Mouse (Mus musculus): ENCODE measurements at regions not wholly inside any gene's neighbourhood (a gene's known extent, or its start where the extent isn't known, plus 50 kb on each side); places are given as distances from the start of the nearest gene placed in this dataset.
A peak's percentile ranks its signal among the peaks of the same experiment; 100 is the strongest.

DNA sequence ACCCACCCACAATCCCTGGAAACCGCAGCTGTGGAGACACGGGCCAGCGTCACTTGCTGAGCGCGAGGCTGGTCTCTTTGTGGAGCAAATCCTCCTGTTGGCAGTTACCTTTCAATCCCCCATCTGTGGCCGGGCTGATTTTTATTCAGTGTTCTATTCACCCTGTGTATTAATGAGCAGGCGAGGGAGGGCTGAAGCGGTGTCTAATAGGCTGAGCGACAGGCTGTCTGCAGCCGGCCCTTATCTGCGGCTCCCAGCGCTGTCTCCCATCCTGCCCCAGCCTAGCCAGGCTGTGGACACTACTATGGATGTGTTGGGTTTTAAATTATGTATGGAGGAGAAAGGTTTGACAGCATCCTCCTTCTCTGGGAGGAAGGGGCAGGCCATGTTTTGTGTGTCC lies 138.3 kb upstream of the Gm26897 start:
- DNase-seq (ENCODE audit: low spot score), result peak; percentile 69

DNA sequence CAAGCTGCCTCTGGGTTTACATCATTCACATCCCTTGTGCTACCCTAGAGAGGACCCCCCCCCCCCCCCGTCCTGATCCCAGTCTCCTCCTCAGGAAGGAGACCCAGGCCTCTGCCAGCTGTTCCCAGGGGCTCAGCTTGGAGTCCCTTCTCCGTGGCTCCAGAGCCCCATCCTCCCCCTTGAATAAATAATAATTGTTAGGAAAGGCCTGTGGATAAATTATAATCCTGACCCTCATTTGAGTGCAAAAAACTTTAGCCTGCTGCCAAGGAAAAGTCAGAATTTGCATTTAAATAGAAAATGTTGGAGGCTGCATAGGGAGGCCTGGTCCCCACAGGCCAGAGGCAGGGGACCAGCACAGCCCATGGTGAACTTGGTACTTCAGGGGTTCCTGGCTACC lies 136.0 kb upstream of the Gm26897 start:
- no peak for DNase-seq (ENCODE audit: low spot score)

- peak; percentile 65 for DNase-seq (ENCODE audit: low spot score)
Measured at GRCm38 (mm10) chr5:111601711-111602521, 131.8 kb upstream of the Gm26897 start.

- DNase-seq (ENCODE audit: low spot score), result no peak
Measured at GRCm38 (mm10) chr5:111613687-111614086, 120.0 kb upstream of the Gm26897 start.

DNA sequence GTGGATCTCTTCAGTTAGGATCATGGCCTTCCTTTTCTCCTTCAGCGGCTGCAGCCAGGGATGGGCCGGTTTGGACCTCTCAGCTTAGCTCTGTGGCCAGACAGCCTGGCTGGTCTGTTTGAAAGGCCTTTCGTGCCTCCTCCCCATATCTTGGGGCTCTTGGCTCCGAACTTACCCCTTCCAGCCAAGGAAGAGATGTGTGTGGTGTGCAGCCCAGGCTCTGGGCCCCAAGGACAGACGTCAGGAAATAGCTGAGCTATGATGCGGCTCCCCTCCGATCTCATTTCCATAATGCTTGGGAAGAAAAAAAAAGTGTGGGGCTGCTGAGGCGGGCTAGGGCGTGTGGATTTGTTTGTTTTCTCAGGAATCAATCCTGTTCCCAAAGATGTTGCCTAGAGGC lies 113.8 kb upstream of the Gm26897 start:
- no peak for DNase-seq (ENCODE audit: low spot score)

- no peak for DNase-seq (ENCODE audit: low spot score)
Measured at GRCm38 (mm10) chr5:111620626-111621025, 113.1 kb upstream of the Gm26897 start.

DNA sequence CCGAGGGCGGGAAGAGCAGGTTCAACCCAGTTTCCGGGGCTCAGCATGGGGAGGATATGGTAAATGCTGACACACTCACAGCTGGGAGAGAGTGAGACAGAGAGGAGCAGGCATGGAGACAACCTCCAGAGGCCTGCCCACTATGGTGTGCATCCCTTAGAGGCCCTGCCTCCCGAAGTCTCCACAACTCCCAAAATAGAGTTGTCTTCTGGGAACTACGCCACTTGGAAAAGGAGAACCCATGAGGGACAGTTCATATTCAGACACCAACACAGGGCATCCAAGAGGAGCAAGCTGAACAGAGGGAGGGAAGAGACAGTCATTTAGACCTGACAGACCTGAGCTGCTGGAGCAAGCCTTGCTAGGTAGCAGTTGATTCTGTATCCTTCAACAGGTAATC lies 111.2 kb upstream of the Gm26897 start:
- DNase-seq (ENCODE audit: low spot score), result no peak

GRCm38 (mm10) chr5:111626273-111626798 lies 107.4 kb upstream of the Gm26897 start:
- no peak for DNase-seq (ENCODE audit: low spot score)

GRCm38 (mm10) chr5:111630313-111630844 lies 103.3 kb upstream of the Gm26897 start:
- no peak for DNase-seq (ENCODE audit: low spot score)

DNA sequence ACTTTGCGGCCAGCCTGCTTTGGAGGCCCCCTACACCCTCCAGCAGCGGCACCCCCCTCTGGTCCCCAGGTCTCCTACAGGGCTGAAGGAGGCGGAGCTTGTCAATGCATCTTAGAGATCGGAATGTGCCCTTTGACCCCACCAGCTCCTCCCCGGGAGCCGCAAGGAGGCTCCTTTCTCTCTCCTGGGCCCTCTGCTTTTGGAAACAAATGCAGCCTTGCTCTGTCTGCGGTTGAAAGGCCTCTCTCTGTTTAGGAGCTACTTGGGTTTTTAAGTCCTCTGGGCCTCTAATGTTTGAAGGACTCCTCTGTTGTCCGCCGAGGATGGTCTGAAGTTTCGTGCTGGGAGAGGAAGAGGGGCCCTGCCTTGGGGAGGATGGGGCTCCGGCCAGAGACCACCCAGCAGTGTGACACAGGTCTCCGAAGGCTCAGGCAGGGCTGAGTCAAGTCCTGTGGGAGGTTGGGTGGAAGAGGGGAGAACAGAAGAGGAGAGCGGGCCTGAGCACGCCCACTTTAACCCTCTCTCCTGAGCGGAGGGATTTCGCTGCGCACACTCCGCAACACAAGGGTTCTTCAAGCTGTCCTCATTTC lies 102.1 kb upstream of the Gm26897 start:
- peak; percentile 91 for DNase-seq (ENCODE audit: low spot score)

DNA sequence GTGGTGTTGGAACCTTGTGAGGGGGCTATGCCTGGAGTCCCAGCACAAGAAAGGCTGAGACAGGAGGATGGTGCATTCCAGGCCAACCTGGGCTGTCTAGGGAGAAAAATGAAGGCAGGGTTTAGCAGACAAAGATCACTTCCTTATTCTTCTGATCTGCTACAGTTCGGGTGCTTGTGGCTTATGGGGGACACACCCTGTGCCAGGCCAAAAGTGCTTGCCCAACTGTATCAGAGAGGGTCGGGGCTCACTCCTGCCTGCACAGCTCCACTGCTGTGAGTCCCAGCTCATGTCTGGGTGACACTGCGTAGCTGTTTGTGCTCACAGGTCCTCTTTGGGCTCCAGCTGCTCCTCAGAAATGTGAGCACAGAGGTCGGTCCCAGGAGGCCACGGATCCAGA lies 98.6 kb upstream of the Gm26897 start:
- no peak for DNase-seq (ENCODE audit: low spot score)

DNA sequence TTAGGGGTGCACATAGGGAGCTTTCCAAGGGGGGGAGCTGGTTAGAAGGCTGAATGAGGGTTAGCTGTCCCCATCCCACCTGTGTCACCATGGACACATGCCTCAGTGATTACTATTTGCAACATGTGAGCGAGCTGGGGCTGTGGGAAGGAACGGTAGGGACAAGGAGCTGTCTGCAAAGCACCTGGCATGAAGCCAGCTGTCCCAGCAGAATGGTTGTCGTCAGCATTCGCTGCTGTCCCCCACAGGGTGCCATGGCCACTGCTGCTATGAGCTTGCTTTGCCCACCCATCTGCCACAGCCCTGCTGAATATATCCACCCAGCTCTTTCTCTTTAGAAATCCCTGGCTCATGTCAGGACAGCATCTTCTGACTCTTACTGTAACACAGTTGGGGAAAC lies 96.8 kb upstream of the Gm26897 start:
- no peak for DNase-seq (ENCODE audit: low spot score)

- no peak for DNase-seq (ENCODE audit: low spot score)
Measured at GRCm38 (mm10) chr5:111638306-111638705, 95.4 kb upstream of the Gm26897 start.

DNA sequence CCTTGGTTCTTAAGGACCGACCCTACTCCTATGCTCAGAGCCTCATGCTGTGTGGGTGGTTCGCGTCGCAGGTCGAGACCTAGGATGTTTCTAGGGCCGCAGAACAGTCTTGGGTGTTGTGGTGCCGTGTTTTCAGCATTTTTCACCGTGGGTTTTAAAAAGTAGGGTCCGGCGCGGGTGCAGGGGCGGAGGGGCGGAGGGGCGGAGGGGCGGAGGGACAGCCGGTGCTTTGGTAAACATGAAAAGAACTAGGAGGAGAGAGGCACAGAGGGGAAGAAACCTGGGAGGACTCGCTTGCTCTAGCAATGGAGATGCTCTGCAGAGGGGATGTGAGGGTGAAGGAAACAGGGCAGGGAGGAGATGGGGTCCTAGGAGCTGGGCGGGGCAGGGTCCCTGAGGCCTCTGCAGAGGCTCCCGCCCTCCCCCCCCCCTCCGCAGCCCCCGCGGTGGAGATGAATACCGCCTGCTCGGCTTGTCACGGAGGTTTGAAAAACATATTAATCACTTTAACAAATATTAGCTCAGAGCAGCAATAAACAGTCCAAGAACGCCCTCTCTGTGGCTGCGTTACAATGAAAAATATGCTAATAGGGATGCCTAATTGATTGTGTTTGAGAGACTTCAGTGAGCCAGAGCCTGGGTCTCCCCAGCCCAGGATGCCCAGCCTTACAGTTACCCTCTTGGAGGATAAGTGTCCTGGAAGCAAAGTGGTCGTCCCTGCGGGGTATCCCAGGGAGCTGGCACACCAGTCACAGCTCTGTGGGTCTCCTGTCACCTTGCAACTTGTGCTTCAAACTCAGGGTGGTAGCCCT lies 94.0 kb upstream of the Gm26897 start:
- no peak for DNase-seq (ENCODE audit: low spot score)

DNA sequence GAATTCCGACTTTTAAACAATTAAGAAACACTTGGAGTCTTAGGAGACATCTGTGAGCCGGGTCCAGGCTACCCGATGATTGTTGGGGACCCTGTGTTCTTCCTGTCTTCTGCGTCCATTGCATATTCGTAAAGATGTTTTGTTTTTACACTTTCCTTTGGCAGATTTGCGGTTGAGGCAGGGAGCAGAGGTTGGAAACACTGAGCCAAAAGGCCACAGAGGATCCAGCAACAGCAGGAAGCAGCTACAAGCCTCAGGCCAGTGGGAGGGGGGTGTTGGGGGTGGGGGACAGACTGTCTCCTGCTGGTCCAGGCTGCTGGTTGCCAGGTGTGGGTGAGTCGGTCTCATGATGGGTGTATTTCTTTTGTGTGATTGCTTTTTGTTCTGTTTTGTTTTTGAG lies 92.7 kb upstream of the Gm26897 start:
- DNase-seq (ENCODE audit: low spot score), result no peak

- DNase-seq (ENCODE audit: low spot score), result no peak
Measured at GRCm38 (mm10) chr5:111641685-111642084, 92.0 kb upstream of the Gm26897 start.

- DNase-seq (ENCODE audit: low spot score), result no peak
Measured at GRCm38 (mm10) chr5:111644142-111644541, 89.6 kb upstream of the Gm26897 start.

DNA sequence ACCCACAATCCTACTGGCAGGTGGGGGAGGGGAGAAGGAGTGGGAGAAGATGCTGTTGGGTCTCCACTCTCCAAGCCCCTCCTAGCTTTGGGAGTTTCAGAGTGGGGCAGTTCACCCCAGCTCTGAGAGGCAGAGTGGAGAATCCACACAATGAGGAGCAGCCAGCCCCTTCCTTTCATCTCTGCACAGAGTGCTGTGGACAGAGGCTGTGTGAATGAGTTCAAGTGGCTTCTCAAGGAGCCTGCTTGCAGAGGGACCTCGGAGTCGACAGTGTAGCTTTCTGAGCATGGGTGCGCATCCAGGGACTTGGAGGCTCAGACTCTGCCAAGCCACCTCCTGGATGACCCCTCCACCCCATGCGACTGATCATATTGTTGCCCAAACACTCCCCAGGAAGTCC lies 88.9 kb upstream of the Gm26897 start:
- no peak for DNase-seq (ENCODE audit: low spot score)

GRCm38 (mm10) chr5:111647686-111648200 lies 86.0 kb upstream of the Gm26897 start:
- no peak for DNase-seq (ENCODE audit: low spot score)

DNA sequence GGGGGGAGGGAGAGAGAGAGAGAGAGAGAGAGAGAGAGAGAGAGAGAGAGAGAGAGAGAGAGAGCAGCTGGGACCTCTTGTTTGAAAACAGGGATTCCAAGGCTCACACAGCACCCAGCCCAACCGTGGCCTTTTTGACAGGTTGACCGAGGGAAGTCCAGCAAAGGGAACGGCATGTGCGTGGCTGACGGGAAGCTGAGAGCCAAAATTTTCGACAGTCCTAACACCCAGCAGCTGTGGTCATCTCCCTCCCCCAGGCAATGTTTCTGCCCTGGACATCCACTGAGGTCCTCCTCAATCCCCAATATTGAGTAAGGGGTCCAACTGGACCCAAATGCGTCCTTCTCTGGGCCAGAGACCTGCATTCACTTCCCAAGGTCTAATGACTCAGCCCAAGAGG lies 85.2 kb upstream of the Gm26897 start:
- no peak for DNase-seq (ENCODE audit: low spot score)

DNA sequence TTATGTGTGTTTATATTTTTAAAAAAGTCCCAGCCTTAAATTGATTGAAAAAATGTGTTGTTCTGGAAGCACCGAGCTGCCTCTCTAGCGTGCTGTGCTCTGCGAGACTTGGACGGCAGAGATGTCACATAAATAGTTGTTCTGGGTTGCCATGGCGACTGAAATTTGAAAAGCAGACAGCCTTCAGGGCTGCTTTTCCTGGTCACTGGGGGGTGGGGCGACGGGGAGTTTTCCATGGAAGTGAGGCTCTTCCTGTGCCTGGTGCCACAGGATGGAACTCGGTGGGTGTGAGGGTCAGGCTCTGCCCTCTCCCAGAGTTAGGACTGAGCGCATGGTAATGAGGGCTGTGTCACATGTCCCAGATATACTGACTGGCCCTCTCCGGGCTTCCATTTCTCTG lies 84.7 kb upstream of the Gm26897 start:
- DNase-seq (ENCODE audit: low spot score), result peak; percentile 91

DNA sequence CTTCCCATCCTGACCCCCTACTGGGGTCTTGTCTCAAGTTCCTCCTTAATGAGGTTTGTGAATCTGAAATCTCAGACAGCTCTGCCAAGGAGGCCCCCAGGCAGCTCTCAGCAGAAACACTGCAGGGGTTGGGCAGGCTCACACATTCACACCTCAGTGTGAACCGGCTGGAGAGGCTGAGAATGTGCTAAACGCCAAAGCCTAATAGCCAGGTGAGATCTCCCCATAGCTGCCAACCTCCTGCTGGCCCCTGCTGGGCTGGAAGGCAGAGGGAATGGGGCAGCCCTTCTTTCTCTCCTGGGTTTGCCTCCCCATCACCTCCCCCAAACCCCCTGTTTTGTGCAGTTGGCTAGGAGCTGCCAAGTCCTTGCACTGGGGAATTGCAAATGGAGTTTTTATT lies 81.3 kb upstream of the Gm26897 start:
- no peak for DNase-seq (ENCODE audit: low spot score)
